Mouse (Mus musculus) urinary bladder, postnatal 14 days (tissue): ENCODE measurements around the gene Btnl2.
"Not testable (repeated sequence)": the region's sequence is repeated elsewhere in the genome, so short reads cannot be mapped to it uniquely, and the experiment has no call there.

Experiments
- DNase-seq: peaks from one replicate; pipeline ENCODE4 v3.0.0; 2021; ENCODE audit warnings: low spot score

The Btnl2 gene

GRCm38 (mm10) chr17:34354539-34354938 is at the start of gene Btnl2:
Btnl2 (plus strand) TSS chr17:34354822.
- DNase-seq = no peak

GRCm38 (mm10) chr17:34305380-34306030 is 49.1 kb upstream of the Btnl2 start, which contains the start of gene H2-Eb1:
H2-Eb1 (plus strand) TSS chr17:34305867.
- peak; percentile 82 for DNase-seq

GRCm38 (mm10) chr17:34306407-34306806 is 48.2 kb upstream of the Btnl2 start:
- no peak for DNase-seq

- DNase-seq = no peak
These were observed 47.4 kb upstream of the Btnl2 start for GRCm38 (mm10) chr17:34307216-34307615.

- no peak for DNase-seq
These were observed 46.5 kb upstream of the Btnl2 start for GRCm38 (mm10) chr17:34308161-34308560.

- no peak for DNase-seq
These were observed 45.4 kb upstream of the Btnl2 start for GRCm38 (mm10) chr17:34309225-34309624.

GRCm38 (mm10) chr17:34309683-34310385 is 44.8 kb upstream of the Btnl2 start:
- DNase-seq = peak; percentile 74

- not testable (repeated sequence) for DNase-seq
These were observed 44.1 kb upstream of the Btnl2 start for GRCm38 (mm10) chr17:34310526-34310925.

GRCm38 (mm10) chr17:34312185-34312584 is 42.4 kb upstream of the Btnl2 start:
- DNase-seq = no peak

- DNase-seq = peak; percentile 79
These were observed 41.2 kb upstream of the Btnl2 start for GRCm38 (mm10) chr17:34313393-34313792.

GRCm38 (mm10) chr17:34314286-34314685 is 40.3 kb upstream of the Btnl2 start:
- DNase-seq = no peak

GRCm38 (mm10) chr17:34315512-34315911 is 39.1 kb upstream of the Btnl2 start:
- DNase-seq = no peak

GRCm38 (mm10) chr17:34316697-34317096 is 37.9 kb upstream of the Btnl2 start:
- DNase-seq = no peak

- DNase-seq = no peak
These were observed 37.3 kb upstream of the Btnl2 start for GRCm38 (mm10) chr17:34317275-34317674.

- no peak for DNase-seq
These were observed 29.2 kb upstream of the Btnl2 start, which contains the start of gene H2-Eb2 for GRCm38 (mm10) chr17:34325436-34325835. H2-Eb2 (plus strand) TSS chr17:34325665.

GRCm38 (mm10) chr17:34326373-34326772 is 28.2 kb upstream of the Btnl2 start:
- no peak for DNase-seq

GRCm38 (mm10) chr17:34329807-34330206 is 24.8 kb upstream of the Btnl2 start:
- no peak for DNase-seq

GRCm38 (mm10) chr17:34331200-34331599 is 23.4 kb upstream of the Btnl2 start:
- no peak for DNase-seq

- DNase-seq = no peak
These were observed 13.8 kb upstream of the Btnl2 start for GRCm38 (mm10) chr17:34340619-34341402.

- no peak for DNase-seq
These were observed 9.7 kb upstream of the Btnl2 start for GRCm38 (mm10) chr17:34344882-34345281.

GRCm38 (mm10) chr17:34345486-34345885 is 9.1 kb upstream of the Btnl2 start:
- no peak for DNase-seq

- DNase-seq = no peak
These were observed 8.6 kb upstream of the Btnl2 start for GRCm38 (mm10) chr17:34346041-34346440.
